Mouse (Mus musculus) lung, adult 2 months (tissue): ENCODE measurements around the gene Lipa.

Source experiments
- CTCF ChIP-seq: fragments of 200-500 bp; IDR thresholded peaks from 2 replicates; pipeline ENCODE4 v1.5.1; 2011; ENCODE audit warnings: mild to moderate bottlenecking, low read length, control low read depth; ENCODE audit not compliant: insufficient read depth
- POLR2A ChIP-seq: fragments of 200-500 bp; IDR thresholded peaks from 2 replicates; pipeline ENCODE4 v1.6.1; 2011; ENCODE audit warnings: low read depth, mild to moderate bottlenecking, control low read depth, low read length, borderline replicate concordance; ENCODE audit errors: extremely low read depth

DNA sequence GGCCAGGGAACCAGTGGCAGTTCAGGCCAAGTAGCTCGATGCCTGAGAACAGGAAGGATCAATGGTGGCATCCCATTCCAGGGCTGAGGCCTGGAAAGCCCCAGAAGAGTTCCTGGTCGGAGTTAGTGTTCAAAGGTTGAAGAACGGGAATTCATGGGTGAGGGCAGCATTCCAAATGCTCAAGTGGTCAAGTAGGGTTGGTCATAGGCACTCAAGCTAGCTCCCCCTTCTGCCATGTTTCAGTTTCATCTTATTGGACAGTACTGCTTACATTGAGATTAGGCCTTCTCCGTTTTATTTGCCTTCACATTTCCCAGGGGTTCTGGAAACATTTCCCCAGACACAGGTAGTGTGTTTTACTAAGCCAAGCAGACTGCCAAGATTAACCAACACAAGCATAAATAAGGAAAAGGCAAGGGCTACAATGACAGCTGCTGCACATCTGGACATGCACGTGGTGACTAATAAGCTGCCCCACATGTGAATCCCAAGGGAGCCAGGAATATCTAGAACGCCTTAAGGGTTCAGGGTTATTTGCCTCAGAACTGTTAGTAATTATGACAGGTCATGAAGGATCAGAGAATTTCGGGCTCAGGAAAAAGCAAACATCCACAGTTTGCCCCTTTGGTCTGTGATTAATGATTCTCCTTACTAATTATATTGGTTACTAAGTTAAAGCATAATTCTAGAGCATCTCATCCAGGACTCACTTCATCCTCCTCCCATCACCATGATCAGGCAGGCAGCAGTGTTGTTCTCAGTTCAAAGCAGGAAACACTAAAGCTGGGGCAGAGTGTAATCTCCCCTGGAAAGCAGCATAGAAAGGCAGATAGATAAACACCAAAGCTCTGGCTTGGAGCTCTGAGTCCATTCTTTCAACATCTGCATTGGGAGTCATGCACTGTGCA is 42.0 kb upstream of the Lipa start:
- TF ChIP-seq CTCF (no peak), POLR2A (no peak)
